ENCODE assay signal across 20 mouse cellular contexts in the genomic region with DNA sequence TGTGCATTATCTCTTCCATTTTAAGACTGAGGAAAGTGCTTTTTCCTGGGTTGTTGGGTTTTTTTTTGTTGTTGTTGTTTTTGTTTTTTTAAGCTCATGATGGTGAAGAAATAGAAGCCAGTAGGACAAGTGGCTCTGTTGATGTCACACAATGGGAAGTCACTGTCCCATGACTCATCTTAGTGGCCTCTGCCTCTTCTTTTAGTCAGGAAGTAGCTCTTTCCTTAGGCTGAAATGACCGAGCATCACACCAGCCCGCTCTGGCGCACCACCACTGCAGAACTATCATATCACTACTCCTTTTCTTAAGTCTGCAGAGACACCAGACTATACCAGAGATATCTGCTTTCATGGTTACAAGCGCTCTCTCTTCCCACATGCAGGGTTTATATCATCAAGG.
A peak's percentile ranks its signal among the peaks of the same experiment; 100 is the strongest.
DNase-seq lines count a peak whose midpoint lies in the region.
"Had no signal": no experiment of that assay in that cellular context is flagged by ENCODE, and none has a peak within 500 bp of the region (broad histone marks: within the 10 kb centered on the region; RNA-seq: fewer than 3 reads in every experiment).

No protein-coding gene starts in this region.

- no peaks in the 10 kb centered on the region for H3K27me3 ChIP-seq in heart, embryonic 10.5 days (ENCODE audit: insufficient read depth, poor library complexity, severe bottlenecking)
- H3K27me3 ChIP-seq: embryonic facial prominence, embryonic 13.5 days; embryonic facial prominence, embryonic 15.5 days; forebrain, embryonic 12.5 days had no signal

- no peaks in the 10 kb centered on the region for H3K79me2 ChIP-seq in macrophage (ENCODE audit: inconsistent target)

- H3K4me3 ChIP-seq in heart, embryonic 10.5 days, result no peak overlapping the region
- no peak overlapping the region for H3K4me3 ChIP-seq in macrophage (ENCODE audit: inconsistent target)
- H3K4me3 ChIP-seq: embryonic facial prominence, embryonic 13.5 days; embryonic facial prominence, embryonic 15.5 days; erythroblast, embryonic 14.5 days; forebrain, embryonic 10.5 days; forebrain, embryonic 12.5 days had no signal

- peak; percentile 87 for DNase-seq in heart, adult 11 months
- no peak for DNase-seq in heart, embryonic 10.5 days (ENCODE audit: low spot score)
- DNase-seq in 416B (ENCODE audit: low read depth), result peak; percentile 80
- DNase-seq in urinary bladder, postnatal 25 days (ENCODE audit: low spot score), result no peak
- DNase-seq: adrenal gland, adult 2 months; adrenal gland, postnatal 10 days; adrenal gland, postnatal 25 days; cerebellum, adult 11 months; cerebellum, adult 18-20 months; cerebellum, adult 8-10 months; cerebellum, adult 9-11 months; cerebellum, postnatal 14 days; cerebellum, postnatal 36 days; embryo, embryonic 11 days had no signal

- H3K36me3 ChIP-seq in heart, embryonic 10.5 days, result peaks cover 3% of the 10 kb centered on the region; the same call in 1 of the 2 replicates
- H3K36me3 ChIP-seq in macrophage (ENCODE audit: inconsistent target), result no peaks in the 10 kb centered on the region
- H3K36me3 ChIP-seq: embryonic facial prominence, embryonic 15.5 days had no signal

- no peak overlapping the region for H3K27ac ChIP-seq in heart, embryonic 10.5 days
- H3K27ac ChIP-seq in macrophage, result peak overlapping the region; percentile 17; the same call in 1 of the 2 replicates
- H3K27ac ChIP-seq: embryonic facial prominence, embryonic 13.5 days; embryonic facial prominence, embryonic 15.5 days; forebrain, embryonic 10.5 days; forebrain, embryonic 12.5 days had no signal

- H3K4me1 ChIP-seq in heart, embryonic 10.5 days, result peaks cover 14% of the 10 kb centered on the region
- H3K4me1 ChIP-seq: embryonic facial prominence, embryonic 15.5 days; forebrain, embryonic 12.5 days had no signal

- no peaks in the 10 kb centered on the region for H3K9me3 ChIP-seq in heart, embryonic 10.5 days
- H3K9me3 ChIP-seq: embryonic facial prominence, embryonic 13.5 days; embryonic facial prominence, embryonic 15.5 days; forebrain, embryonic 10.5 days; forebrain, embryonic 12.5 days had no signal

- WGBS in heart, embryonic 10.5 days, result 76% methylated on average over 4 of the region's 4 CpGs
- 39% methylated on average over 4 of the region's 4 CpGs for WGBS in macrophage (ENCODE audit: missing documents)

Comparison
In these comparisons a context has a peak if more than half of its experiments do, and no peak if none do; other contexts are left out.
1. DNase-seq: peak in heart, adult 11 months (single experiment) and 416B (single experiment); none in heart, embryonic 10.5 days (single experiment) and urinary bladder, postnatal 25 days (single experiment).